Mouse (Mus musculus) spleen, adult 18-20 months (tissue): ENCODE measurements around the gene Aqp3.
A peak's percentile ranks its signal among the peaks of the same experiment; 100 is the strongest.

Source experiments
- DNase-seq, 2 experiments: peaks; one replicate each; pipeline ENCODE4 v3.0.0; 2022; ENCODE audit warnings: mixed read lengths in 2 of 2

Aqp3 gene

GRCm38 (mm10) chr4:41097871-41098576 lies at the start of gene Aqp3:
Gene Aqp3 (minus strand): TSS chr4:41098183.
- DNase-seq: peak; percentile 38 to 55

GRCm38 (mm10) chr4:41142601-41143000 lies 44.6 kb upstream of the Aqp3 start:
- no peak for DNase-seq

DNA sequence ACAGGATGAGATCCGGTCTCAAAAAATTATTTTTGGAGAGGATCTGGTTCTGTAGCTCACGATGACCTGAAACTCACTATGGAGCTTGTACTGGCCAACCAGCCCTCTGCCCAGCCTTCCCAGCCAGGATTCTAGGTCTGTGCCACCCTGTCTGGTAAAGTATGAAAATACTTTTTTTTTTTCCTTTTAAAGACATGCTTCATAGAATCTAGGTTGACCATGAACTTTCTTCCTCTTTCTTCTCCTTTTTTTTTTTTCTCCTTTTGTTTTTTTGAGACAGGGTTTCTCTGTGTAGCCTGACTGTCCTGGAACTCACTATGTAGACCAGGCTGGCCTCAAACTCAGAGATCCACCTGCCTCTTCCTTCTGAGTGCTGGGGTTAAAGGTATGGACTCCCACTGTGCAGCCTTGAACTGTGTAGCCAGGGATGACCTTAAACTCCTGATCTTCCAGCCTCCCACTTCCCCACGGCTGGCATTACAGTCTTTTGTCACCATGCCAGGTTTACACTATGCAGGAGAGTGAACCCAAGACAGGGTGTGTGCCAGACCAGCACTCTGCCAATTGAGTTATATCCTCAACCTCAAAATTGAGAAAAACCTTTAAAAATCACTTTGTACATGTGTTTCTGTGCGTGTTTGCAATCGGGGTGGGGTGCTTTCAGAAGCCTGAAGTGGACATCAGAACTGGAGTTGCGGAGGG lies 42.3 kb upstream of the Aqp3 start:
- DNase-seq: no peak

DNA sequence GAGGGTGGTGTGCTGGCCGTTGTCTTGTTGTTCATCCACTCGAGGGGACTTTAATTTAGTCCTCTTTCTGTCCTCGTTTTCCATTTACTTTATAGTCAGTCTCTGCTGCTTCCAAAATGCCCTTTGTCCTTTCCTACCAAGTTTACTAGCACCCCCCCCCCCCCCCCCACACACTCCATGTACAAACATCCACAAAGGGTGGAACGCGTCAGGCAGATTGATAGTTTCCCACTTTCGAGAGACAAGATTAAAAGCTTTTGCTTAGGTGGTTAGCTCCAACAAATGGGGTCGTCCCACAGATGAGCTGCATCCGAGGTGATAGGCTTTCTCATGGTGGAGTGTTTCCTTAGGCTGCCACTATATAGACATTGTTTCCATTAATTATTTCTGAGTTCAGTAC lies 38.8 kb upstream of the Aqp3 start:
- DNase-seq: no peak

DNA sequence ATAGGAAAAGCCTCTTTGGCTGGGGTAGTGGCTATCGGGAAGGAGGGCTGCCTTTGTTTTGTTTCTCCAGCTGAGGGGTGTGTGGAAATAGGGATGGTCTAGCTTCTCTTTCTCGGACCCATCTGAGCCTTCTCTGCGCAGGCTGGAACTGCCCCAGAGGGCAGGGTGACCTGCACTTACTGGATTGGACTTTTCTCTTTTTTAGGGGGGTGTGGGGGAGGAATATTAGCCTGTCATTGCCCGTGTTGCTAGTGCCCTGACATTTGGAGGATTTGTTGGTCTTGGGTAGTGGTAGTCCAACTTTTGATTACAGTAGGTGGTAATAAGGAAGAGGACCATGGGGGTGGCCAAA lies 38.4 kb upstream of the Aqp3 start:
- peak in 1 of 2 experiments; percentile 22 for DNase-seq

GRCm38 (mm10) chr4:41135711-41136453 lies 37.9 kb upstream of the Aqp3 start, which contains the start of gene Ube2r2:
Gene Ube2r2 (plus strand): TSS chr4:41135743.
- peak in 1 of 2 experiments; percentile 64 for DNase-seq

GRCm38 (mm10) chr4:41134935-41135710 lies 37.1 kb upstream of the Aqp3 start:
- peak; percentile 54 to 75 for DNase-seq

DNA sequence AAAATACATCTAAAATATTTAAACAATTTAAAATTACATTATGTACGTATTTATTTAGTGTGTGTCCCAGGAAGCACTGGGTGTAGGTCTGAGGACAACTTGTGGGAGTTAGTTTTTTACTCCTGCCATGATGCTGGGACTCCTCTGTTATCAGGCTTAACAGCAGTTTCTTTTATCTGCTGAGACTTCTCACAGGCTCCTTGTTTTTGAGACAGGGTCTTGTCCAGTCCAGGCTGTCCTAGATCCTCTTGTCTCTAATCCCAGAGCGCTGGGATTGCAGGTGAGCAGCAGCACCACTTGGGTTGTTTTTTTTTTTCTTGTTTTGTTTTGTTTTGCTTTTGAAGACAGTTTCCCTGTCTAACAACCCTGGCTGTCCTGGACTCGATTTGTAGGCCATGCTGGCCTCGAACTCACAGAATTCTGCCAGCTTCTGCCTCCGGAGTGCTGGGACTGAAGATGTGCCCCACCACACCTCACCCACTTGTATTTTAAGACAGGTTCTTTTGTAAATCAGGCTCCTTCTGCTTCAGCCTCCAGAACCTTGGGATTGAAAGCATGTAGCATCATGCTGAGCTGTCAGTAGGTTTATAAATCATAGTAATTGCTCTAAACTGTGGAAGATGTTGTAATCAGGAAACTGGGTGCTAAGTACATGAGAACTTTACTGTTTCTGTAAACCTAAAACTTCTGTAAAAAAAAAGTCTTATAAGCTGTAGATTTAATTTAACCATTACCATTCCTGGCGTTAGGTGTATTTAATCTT lies 35.7 kb upstream of the Aqp3 start:
- no peak for DNase-seq

GRCm38 (mm10) chr4:41132471-41132870 lies 34.5 kb upstream of the Aqp3 start:
- no peak for DNase-seq

DNA sequence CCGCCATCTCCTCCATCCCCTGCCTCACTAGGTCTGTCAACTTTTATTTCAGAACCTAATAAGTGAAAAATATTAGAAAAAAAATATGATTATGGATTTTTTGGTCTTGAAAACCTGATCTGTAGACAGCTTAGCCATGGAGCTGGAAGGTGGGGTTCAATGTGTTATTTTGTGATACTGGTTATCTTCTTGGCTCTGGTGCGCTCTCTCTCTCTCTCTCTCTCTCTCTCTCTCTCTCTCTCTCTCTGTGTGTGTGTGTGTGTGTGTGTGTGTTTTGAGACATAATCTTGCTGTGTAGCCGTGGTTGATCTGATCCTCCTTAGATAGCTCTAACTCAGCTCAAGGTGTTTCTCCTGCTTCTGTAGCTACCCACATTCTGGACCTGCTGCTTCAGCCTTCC lies 31.9 kb upstream of the Aqp3 start:
- DNase-seq: no peak

GRCm38 (mm10) chr4:41129406-41129805 lies 31.4 kb upstream of the Aqp3 start:
- peak in 1 of 2 experiments; percentile 40 for DNase-seq

GRCm38 (mm10) chr4:41124180-41124951 lies 26.4 kb upstream of the Aqp3 start, which contains the start of gene Nol6:
Gene Nol6 (minus strand): TSS chr4:41124455.
- DNase-seq: peak; percentile 89 to 91

- peak; percentile 33 to 63 for DNase-seq
Observed at GRCm38 (mm10) chr4:41118706-41119292, 20.8 kb upstream of the Aqp3 start.

DNA sequence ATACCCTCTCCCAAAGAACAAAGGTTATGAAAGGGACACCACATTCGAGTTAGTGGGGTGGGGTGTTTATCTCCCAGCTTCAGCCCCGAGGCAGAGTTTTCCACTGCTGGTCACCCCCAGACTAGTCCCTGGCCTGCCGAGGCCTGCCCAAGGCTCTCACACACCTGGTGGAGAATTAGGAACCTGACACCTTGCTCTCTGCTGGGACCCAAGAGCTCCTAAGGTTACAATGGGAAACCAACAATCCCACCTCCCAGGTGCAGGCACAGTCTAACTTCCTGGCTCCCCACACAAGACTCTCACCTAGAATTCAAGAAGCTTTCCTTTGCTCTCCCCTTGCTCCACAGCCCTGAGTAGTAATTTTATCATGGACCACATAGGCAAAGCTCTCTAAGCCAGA lies 18.8 kb upstream of the Aqp3 start:
- no peak for DNase-seq

GRCm38 (mm10) chr4:41115793-41116192 lies 17.8 kb upstream of the Aqp3 start:
- no peak for DNase-seq

- no peak for DNase-seq
Observed at GRCm38 (mm10) chr4:41115074-41115473, 17.1 kb upstream of the Aqp3 start.

- no peak for DNase-seq
Observed at GRCm38 (mm10) chr4:41114358-41115070, 16.5 kb upstream of the Aqp3 start.

GRCm38 (mm10) chr4:41108717-41109425 lies 10.9 kb upstream of the Aqp3 start:
- DNase-seq: no peak

- no peak for DNase-seq
Observed at GRCm38 (mm10) chr4:41107440-41107839, 9.5 kb upstream of the Aqp3 start.
